Mouse (Mus musculus) thymus, adult 2 months (tissue): ENCODE data around the gene Mtmr2. TPM values are rescaled to one million over a fixed set of nuclear protein-coding genes. Genes with fewer than 3 reads are reported as not detected.

ENCODE experiments used
- DNase-seq: peaks from one replicate; pipeline ENCODE4 v3.0.0; 2021
- H3K27ac ChIP-seq: fragments of 200-500 bp; 2 replicates; pipeline ENCODE4 v1.5.1; 2012; ENCODE audit warnings: low read length, control low read depth; ENCODE audit not compliant: control insufficient read depth, insufficient read depth
- H3K27me3 ChIP-seq: fragments of 200-500 bp; 2 replicates; pipeline ENCODE4 v1.6.1; 2012; ENCODE audit warnings: mild to moderate bottlenecking, low read length, moderate library complexity, mixed read lengths; ENCODE audit not compliant: control insufficient read depth, insufficient read depth
- H3K36me3 ChIP-seq: fragments of 200-500 bp; 2 replicates; pipeline ENCODE4 v1.6.1; 2012; ENCODE audit warnings: mild to moderate bottlenecking, low read length, moderate library complexity; ENCODE audit not compliant: control insufficient read depth, insufficient read depth
- H3K4me1 ChIP-seq: fragments of 200-500 bp; replicated peaks from 2 replicates; pipeline ENCODE4 v1.6.1; 2012; ENCODE audit warnings: low read length; ENCODE audit not compliant: control insufficient read depth, insufficient read depth
- H3K4me3 ChIP-seq: fragments of 200-500 bp; 2 replicates; pipeline ENCODE4 v1.5.1; 2012; ENCODE audit warnings: mild to moderate bottlenecking, low read length, control low read depth, moderate library complexity; ENCODE audit not compliant: control insufficient read depth, insufficient read depth
- CTCF ChIP-seq: fragments of 200-500 bp; IDR thresholded peaks from 2 replicates; pipeline ENCODE4 v1.5.1; 2012; ENCODE audit warnings: mild to moderate bottlenecking, control low read depth, low read length, moderate library complexity, borderline replicate concordance; ENCODE audit not compliant: control insufficient read depth, poor library complexity, insufficient read depth; ENCODE audit errors: extremely low read depth
- POLR2A ChIP-seq: fragments of 200-500 bp; IDR thresholded peaks from 2 replicates; pipeline ENCODE4 v1.6.1; 2012; ENCODE audit warnings: mild to moderate bottlenecking, low read length, control low read depth, moderate library complexity; ENCODE audit not compliant: control insufficient read depth, poor library complexity, insufficient read depth; ENCODE audit errors: extremely low read depth
- WGBS: fragments of 180-500 bp; shearing (Covaris S2); methylation state at CpG from one replicate; pipeline ENCODE4 v1.1.7; 2018; 5-methylcytosine and 5-hydroxymethylcytosine counted together
- polyA plus RNA-seq: library from polyadenylated mRNA; depleted of rRNA; stranded (reverse); fragments of >200 nt; gene quantifications from 2 replicates; pipeline ENCODE4 v1.2.3, GENCODE M21; 2012; rRNA removed

Mtmr2 gene
- polyA plus RNA-seq, 1 experiment = 25.4 TPM

- no peaks in the 10 kb centered on the region for H3K27me3 ChIP-seq
- no peak for TF ChIP-seq POLR2A
- no peak for TF ChIP-seq CTCF
- 88% methylated on average over 2 of the region's 2 CpGs for WGBS
- DNase-seq = no peak
- H3K36me3 ChIP-seq = peaks cover 82% of the 10 kb centered on the region
- no peaks in the 10 kb centered on the region for H3K4me1 ChIP-seq
- no peak overlapping the region for H3K4me3 ChIP-seq
- H3K27ac ChIP-seq = no peak overlapping the region
Observed at GRCm38 (mm10) chr9:13836726-13837125, 88.5 kb downstream of the Mtmr2 start.

GRCm38 (mm10) chr9:13847591-13847990, 99.4 kb downstream of the Mtmr2 start:
- 86% methylated on average over 3 of the region's 3 CpGs for WGBS
- no peaks in the 10 kb centered on the region for H3K4me1 ChIP-seq
- no peak for DNase-seq
- H3K4me3 ChIP-seq = no peak overlapping the region
- TF ChIP-seq POLR2A (no peak), CTCF (no peak)
- H3K27me3 ChIP-seq = no peaks in the 10 kb centered on the region
- H3K36me3 ChIP-seq = peaks cover 29% of the 10 kb centered on the region
- H3K27ac ChIP-seq = no peak overlapping the region

- H3K27me3 ChIP-seq = no peaks in the 10 kb centered on the region
- H3K27ac ChIP-seq = no peak overlapping the region
- H3K4me1 ChIP-seq = no peaks in the 10 kb centered on the region
- 94% methylated on average over 10 of the region's 10 CpGs for WGBS
- DNase-seq = no peak
- no peak overlapping the region for H3K4me3 ChIP-seq
- TF ChIP-seq POLR2A (no peak), CTCF (no peak)
- H3K36me3 ChIP-seq = peaks cover 19% of the 10 kb centered on the region
Observed at GRCm38 (mm10) chr9:13848481-13849480, 100.6 kb downstream of the Mtmr2 start.

GRCm38 (mm10) chr9:13853876-13854275, 105.7 kb downstream of the Mtmr2 start:
- Histone ChIP-seq H3K27ac (no peak overlapping the region), H3K27me3 (no peaks in the 10 kb centered on the region), H3K4me3 (no peak overlapping the region), H3K4me1 (no peaks in the 10 kb centered on the region), H3K36me3 (no peaks in the 10 kb centered on the region)
- no peak for TF ChIP-seq POLR2A
- no peak for TF ChIP-seq CTCF
- 64% methylated on average over 3 of the region's 3 CpGs for WGBS
- no peak for DNase-seq

Other genes starting within 250 kb of the Mtmr2 start
- gene Cep57, start 78.7 kb downstream of the Mtmr2 start, polyA plus RNA-seq = 27.3 and 27.9 TPM in 2 replicates
- 17.2 and 21.9 TPM in 2 replicates for gene Fam76b, start 79.3 kb downstream of the Mtmr2 start, polyA plus RNA-seq